Mouse (Mus musculus): ENCODE results near the gene Zfp646. TPM values are rescaled to one million over a fixed set of nuclear protein-coding genes. Genes with fewer than 3 reads are reported as not detected.

Zfp646 gene
- polyA plus RNA-seq, 1 experiment from 2014 or later = 21.5 TPM

- H3K4me3 ChIP-seq (ENCODE audit: low read depth, low read length) = no peak overlapping the region
- no peak overlapping the region for H3K4me2 ChIP-seq (replicated peaks; ENCODE audit: low read depth, low read length)
- DNase-seq (ENCODE audit: low spot score) (no peak), ATAC-seq (ENCODE audit: low FRiP score) (no peak)
- H3K27ac ChIP-seq (ENCODE audit: low read depth, low read length) = no peak overlapping the region
- peaks cover 7% of the 10 kb centered on the region for H3K4me1 ChIP-seq (replicated peaks; ENCODE audit: control insufficient read depth, insufficient read depth, low read length)
- H3K36me3 ChIP-seq (ENCODE audit: control insufficient read depth, insufficient read depth, low read length) = no peaks in the 10 kb centered on the region
- WGBS = 49% methylated on average over 7 of the region's 7 CpGs
- no peaks in the 10 kb centered on the region for H3K9me3 ChIP-seq (ENCODE audit: control insufficient read depth, low read length)
- no peaks in the 10 kb centered on the region for H3K27me3 ChIP-seq (ENCODE audit: control insufficient read depth, insufficient read depth, low read length)
- H3K9ac ChIP-seq (ENCODE audit: low read depth, low read length) = no peak overlapping the region
Measured at GRCm38 (mm10) chr7:127899997-127900396, 24.0 kb downstream of the Zfp646 start.

- Histone ChIP-seq H3K9me3 (ENCODE audit: control insufficient read depth, low read length) (no peaks in the 10 kb centered on the region), H3K9ac (ENCODE audit: low read depth, low read length) (no peak overlapping the region), H3K27me3 (ENCODE audit: control insufficient read depth, insufficient read depth, low read length) (no peaks in the 10 kb centered on the region), H3K4me2 (replicated peaks; ENCODE audit: low read depth, low read length) (no peak overlapping the region), H3K4me1 (replicated peaks; ENCODE audit: control insufficient read depth, insufficient read depth, low read length) (peaks cover 7% of the 10 kb centered on the region), H3K27ac (ENCODE audit: low read depth, low read length) (no peak overlapping the region), H3K36me3 (ENCODE audit: control insufficient read depth, insufficient read depth, low read length) (no peaks in the 10 kb centered on the region), H3K4me3 (ENCODE audit: low read depth, low read length) (no peak overlapping the region)
- 71% methylated on average over 2 of the region's 2 CpGs for WGBS
- DNase-seq (ENCODE audit: low spot score) (no peak), ATAC-seq (ENCODE audit: low FRiP score) (no peak)
Measured at GRCm38 (mm10) chr7:127901772-127902171, 25.8 kb downstream of the Zfp646 start.

GRCm38 (mm10) chr7:127903971-127904796 lies 28.2 kb downstream of the Zfp646 start, which contains the start of gene Bckdk:
Gene Bckdk (plus strand): TSS chr7:127904082.
- peak; percentile 88 for ATAC-seq (ENCODE audit: low FRiP score)
- WGBS = 9% methylated on average over 38 of the region's 38 CpGs
- peak within 1 kb of the TSS; percentile 51 for H3K27ac ChIP-seq (ENCODE audit: low read depth, low read length)
- peak within 1 kb of the TSS; percentile 75 for H3K9ac ChIP-seq (ENCODE audit: low read depth, low read length)
- H3K9me3 ChIP-seq (ENCODE audit: control insufficient read depth, low read length) = no peaks in the 10 kb centered on the region
- DNase-seq (ENCODE audit: low spot score) = peak; percentile 85
- peaks cover 7% of the 10 kb centered on the region for H3K4me1 ChIP-seq (replicated peaks; ENCODE audit: control insufficient read depth, insufficient read depth, low read length)
- 0 out of 2 replicates have a peak, but pooled peaks cover 4% of the 10 kb centered on the region for H3K36me3 ChIP-seq (ENCODE audit: control insufficient read depth, insufficient read depth, low read length)
- H3K27me3 ChIP-seq (ENCODE audit: control insufficient read depth, insufficient read depth, low read length) = no peaks in the 10 kb centered on the region
- peak within 1 kb of the TSS; percentile 64 for H3K4me2 ChIP-seq (replicated peaks; ENCODE audit: low read depth, low read length)
- H3K4me3 ChIP-seq (ENCODE audit: low read depth, low read length) = peak within 1 kb of the TSS; percentile 73

- H3K9ac ChIP-seq (ENCODE audit: low read depth, low read length) = no peak overlapping the region
- H3K27ac ChIP-seq (ENCODE audit: low read depth, low read length) = no peak overlapping the region
- 0 out of 2 replicates have a peak, but pooled peaks cover 4% of the 10 kb centered on the region for H3K36me3 ChIP-seq (ENCODE audit: control insufficient read depth, insufficient read depth, low read length)
- DNase-seq (ENCODE audit: low spot score) (no peak), ATAC-seq (ENCODE audit: low FRiP score) (no peak)
- no peaks in the 10 kb centered on the region for H3K9me3 ChIP-seq (ENCODE audit: control insufficient read depth, low read length)
- WGBS = 91% methylated on average over 12 of the region's 12 CpGs
- H3K4me3 ChIP-seq (ENCODE audit: low read depth, low read length) = no peak overlapping the region
- H3K4me1 ChIP-seq (replicated peaks; ENCODE audit: control insufficient read depth, insufficient read depth, low read length) = peaks cover 7% of the 10 kb centered on the region
- H3K27me3 ChIP-seq (ENCODE audit: control insufficient read depth, insufficient read depth, low read length) = no peaks in the 10 kb centered on the region
- no peak overlapping the region for H3K4me2 ChIP-seq (replicated peaks; ENCODE audit: low read depth, low read length)
Measured at GRCm38 (mm10) chr7:127907939-127908338, 31.9 kb downstream of the Zfp646 start.

- Histone ChIP-seq H3K4me2 (replicated peaks; ENCODE audit: low read depth, low read length) (no peak overlapping the region), H3K4me3 (ENCODE audit: low read depth, low read length) (no peak overlapping the region), H3K9ac (ENCODE audit: low read depth, low read length) (no peak overlapping the region), H3K27ac (ENCODE audit: low read depth, low read length) (no peak overlapping the region), H3K4me1 (replicated peaks; ENCODE audit: control insufficient read depth, insufficient read depth, low read length) (peaks cover 7% of the 10 kb centered on the region), H3K36me3 (ENCODE audit: control insufficient read depth, insufficient read depth, low read length) (0 out of 2 replicates have a peak, but pooled peaks cover 4% of the 10 kb centered on the region), H3K9me3 (ENCODE audit: control insufficient read depth, low read length) (no peaks in the 10 kb centered on the region), H3K27me3 (ENCODE audit: control insufficient read depth, insufficient read depth, low read length) (no peaks in the 10 kb centered on the region)
- no peak for DNase-seq (ENCODE audit: low spot score)
- 94% methylated on average over 4 of the region's 4 CpGs for WGBS
- no peak for ATAC-seq (ENCODE audit: low FRiP score)
Measured at GRCm38 (mm10) chr7:127908656-127909055, 32.6 kb downstream of the Zfp646 start.

GRCm38 (mm10) chr7:127912190-127912871 lies 36.3 kb downstream of the Zfp646 start, which contains the start of gene Kat8:
Gene Kat8 (plus strand): TSS chr7:127912516.
- Histone ChIP-seq H3K36me3 (ENCODE audit: control insufficient read depth, insufficient read depth, low read length) (0 out of 2 replicates have a peak, but pooled peaks cover 4% of the 10 kb centered on the region), H3K9me3 (ENCODE audit: control insufficient read depth, low read length) (no peaks in the 10 kb centered on the region), H3K4me2 (replicated peaks; ENCODE audit: low read depth, low read length) (peak within 1 kb of the TSS; percentile 70), H3K27ac (ENCODE audit: low read depth, low read length) (peak within 1 kb of the TSS; percentile 43; the same call in 1 of the 2 replicates), H3K4me3 (ENCODE audit: low read depth, low read length) (peak within 1 kb of the TSS; percentile 97), H3K4me1 (replicated peaks; ENCODE audit: control insufficient read depth, insufficient read depth, low read length) (no peaks in the 10 kb centered on the region), H3K9ac (ENCODE audit: low read depth, low read length) (peak within 1 kb of the TSS; percentile 85), H3K27me3 (ENCODE audit: control insufficient read depth, insufficient read depth, low read length) (no peaks in the 10 kb centered on the region)
- ATAC-seq (ENCODE audit: low FRiP score) = peak; percentile 92
- DNase-seq (ENCODE audit: low spot score) = peak; percentile 92
- WGBS = 2% methylated on average over 40 of the region's 40 CpGs

GRCm38 (mm10) chr7:127912938-127913337 lies 36.9 kb downstream of the Zfp646 start:
- Histone ChIP-seq H3K36me3 (ENCODE audit: control insufficient read depth, insufficient read depth, low read length) (0 out of 2 replicates have a peak, but pooled peaks cover 2% of the 10 kb centered on the region), H3K4me2 (replicated peaks; ENCODE audit: low read depth, low read length) (peak overlapping the region; percentile 70), H3K9me3 (ENCODE audit: control insufficient read depth, low read length) (no peaks in the 10 kb centered on the region), H3K9ac (ENCODE audit: low read depth, low read length) (peak overlapping the region; percentile 85), H3K27me3 (ENCODE audit: control insufficient read depth, insufficient read depth, low read length) (no peaks in the 10 kb centered on the region), H3K4me1 (replicated peaks; ENCODE audit: control insufficient read depth, insufficient read depth, low read length) (no peaks in the 10 kb centered on the region), H3K27ac (ENCODE audit: low read depth, low read length) (no peak overlapping the region), H3K4me3 (ENCODE audit: low read depth, low read length) (peak overlapping the region; percentile 97)
- 30% methylated on average over 4 of the region's 4 CpGs for WGBS
- DNase-seq (ENCODE audit: low spot score) = no peak
- no peak for ATAC-seq (ENCODE audit: low FRiP score)

- Histone ChIP-seq H3K27ac (ENCODE audit: low read depth, low read length) (no peak overlapping the region), H3K9ac (ENCODE audit: low read depth, low read length) (no peak overlapping the region), H3K4me1 (replicated peaks; ENCODE audit: control insufficient read depth, insufficient read depth, low read length) (no peaks in the 10 kb centered on the region), H3K4me3 (ENCODE audit: low read depth, low read length) (no peak overlapping the region), H3K27me3 (ENCODE audit: control insufficient read depth, insufficient read depth, low read length) (no peaks in the 10 kb centered on the region), H3K4me2 (replicated peaks; ENCODE audit: low read depth, low read length) (no peak overlapping the region), H3K36me3 (ENCODE audit: control insufficient read depth, insufficient read depth, low read length) (no peaks in the 10 kb centered on the region), H3K9me3 (ENCODE audit: control insufficient read depth, low read length) (no peaks in the 10 kb centered on the region)
- 95% methylated on average over 12 of the region's 12 CpGs for WGBS
- ATAC-seq (ENCODE audit: low FRiP score) (no peak), DNase-seq (ENCODE audit: low spot score) (no peak)
Measured at GRCm38 (mm10) chr7:127915293-127915692, 39.3 kb downstream of the Zfp646 start.

Measured in hindbrain, embryonic 11.5 days (tissue).